Mouse (Mus musculus): ENCODE data around the gene Prrg3. TPM values are rescaled to one million over a fixed set of nuclear protein-coding genes. Genes with fewer than 3 reads are reported as not detected.

The Prrg3 gene
- polyA plus RNA-seq, 1 experiment from 2014 or later, result 11.5 TPM

- no peaks in the 10 kb centered on the region for H3K4me1 ChIP-seq
- H3K9ac ChIP-seq, result no peak overlapping the region
- H3K9me3 ChIP-seq (replicated peaks), result no peaks in the 10 kb centered on the region
- no peak overlapping the region for H3K27ac ChIP-seq
- peaks cover 11% of the 10 kb centered on the region; the same call in 1 of the 2 replicates for H3K27me3 ChIP-seq
- no peak overlapping the region for H3K4me2 ChIP-seq
- 91% methylated on average over 1 of the region's 1 CpGs for WGBS
- H3K4me3 ChIP-seq (replicated peaks), result no peak overlapping the region
- no peaks in the 10 kb centered on the region for H3K36me3 ChIP-seq
- ATAC-seq (replicated peaks; ENCODE audit: low FRiP score), result no peak
Measured at GRCm38 (mm10) chrX:71983775-71984174, 21.4 kb downstream of the Prrg3 start.

DNA sequence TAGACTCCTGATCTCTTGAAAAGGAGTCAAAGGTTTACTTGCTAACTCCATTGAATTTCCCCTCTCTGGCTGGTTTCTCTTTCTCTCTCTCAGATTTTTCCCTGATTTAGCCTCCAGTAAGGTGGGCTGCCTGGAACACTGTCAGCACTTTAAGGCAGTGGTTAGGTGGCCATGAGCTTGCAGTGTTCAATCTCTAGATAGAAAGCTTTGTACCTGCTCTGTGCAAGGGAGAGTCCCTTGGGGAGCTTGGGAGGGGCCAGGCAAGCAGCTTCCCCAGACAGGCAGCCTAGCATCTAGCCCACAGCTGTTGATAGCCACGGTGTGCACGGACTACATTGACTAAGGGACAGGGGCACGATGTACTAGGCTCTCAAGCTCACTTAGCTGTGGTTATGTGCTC lies 29.1 kb downstream of the Prrg3 start, which contains the start of gene Cnga2:
TSS of gene Cnga2 (plus strand) at position 301 of the 400 bp plus-strand sequence.
- H3K9me3 ChIP-seq (replicated peaks), result no peaks in the 10 kb centered on the region
- no peaks in the 10 kb centered on the region for H3K4me1 ChIP-seq
- no peak for ATAC-seq (replicated peaks; ENCODE audit: low FRiP score)
- peaks cover 7% of the 10 kb centered on the region for H3K27me3 ChIP-seq
- H3K36me3 ChIP-seq, result no peaks in the 10 kb centered on the region
- H3K9ac ChIP-seq, result no peak within 1 kb of the TSS
- H3K4me3 ChIP-seq (replicated peaks), result no peak within 1 kb of the TSS
- 77% methylated on average over 3 of the region's 3 CpGs for WGBS
- no peak within 1 kb of the TSS for H3K4me2 ChIP-seq
- H3K27ac ChIP-seq, result no peak within 1 kb of the TSS

DNA sequence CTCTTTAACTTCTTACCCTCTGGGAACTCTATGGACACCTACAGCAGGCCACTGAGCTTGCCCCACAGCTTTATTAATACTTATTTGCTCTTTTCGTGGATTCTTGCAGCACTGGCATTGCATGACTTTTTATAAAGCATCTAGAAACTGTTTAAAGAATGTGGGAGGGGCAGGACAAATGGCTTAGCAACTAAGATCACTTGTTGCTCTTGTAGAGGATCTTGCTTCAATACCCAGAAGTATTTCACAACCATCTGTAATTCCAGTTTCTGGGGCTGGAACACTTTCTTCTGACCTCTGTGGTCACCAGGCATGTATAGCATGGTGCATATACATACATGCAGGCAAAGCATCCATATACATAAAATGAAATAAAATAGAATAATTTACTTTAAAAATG lies 33.5 kb downstream of the Prrg3 start:
- ATAC-seq (replicated peaks; ENCODE audit: low FRiP score), result no peak
- H3K9ac ChIP-seq, result no peak overlapping the region

DNA sequence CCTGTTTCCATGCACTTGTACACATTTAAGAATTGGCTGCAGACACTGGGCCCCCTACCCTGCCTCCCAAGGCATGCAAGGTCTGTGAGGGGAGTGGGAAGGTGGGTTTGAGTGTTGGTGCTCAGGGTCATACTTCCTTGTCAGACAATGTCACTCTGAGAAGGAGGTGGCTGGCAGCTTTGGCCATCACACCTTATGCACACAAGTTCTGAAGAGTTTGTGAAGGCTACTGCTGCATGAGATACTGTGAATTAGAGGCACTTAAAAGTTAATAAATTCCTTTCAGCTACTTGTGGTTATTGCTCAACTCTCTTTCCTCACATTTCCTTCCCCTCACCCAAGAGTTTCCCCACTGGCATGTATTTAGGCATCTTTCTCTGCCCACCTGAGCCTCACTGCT lies 47.5 kb downstream of the Prrg3 start:
- Histone ChIP-seq H3K27ac (no peak overlapping the region), H3K4me3 (replicated peaks) (no peak overlapping the region), H3K36me3 (no peaks in the 10 kb centered on the region), H3K9me3 (replicated peaks) (no peaks in the 10 kb centered on the region), H3K4me1 (no peaks in the 10 kb centered on the region), H3K4me2 (no peak overlapping the region), H3K27me3 (peaks cover 5% of the 10 kb centered on the region; the same call in 1 of the 2 replicates), H3K9ac (no peak overlapping the region)
- no peak for ATAC-seq (replicated peaks; ENCODE audit: low FRiP score)

More for the DNA sequence above, 33.5 kb downstream of the Prrg3 start:
- Histone ChIP-seq H3K4me1 (no peaks in the 10 kb centered on the region), H3K4me3 (replicated peaks) (no peak overlapping the region), H3K4me2 (no peak overlapping the region), H3K27me3 (peaks cover 7% of the 10 kb centered on the region; the same call in 1 of the 2 replicates), H3K27ac (no peak overlapping the region), H3K36me3 (no peaks in the 10 kb centered on the region), H3K9me3 (replicated peaks) (no peaks in the 10 kb centered on the region)
- WGBS, result 74% methylated on average over 1 of the region's 1 CpGs

DNA sequence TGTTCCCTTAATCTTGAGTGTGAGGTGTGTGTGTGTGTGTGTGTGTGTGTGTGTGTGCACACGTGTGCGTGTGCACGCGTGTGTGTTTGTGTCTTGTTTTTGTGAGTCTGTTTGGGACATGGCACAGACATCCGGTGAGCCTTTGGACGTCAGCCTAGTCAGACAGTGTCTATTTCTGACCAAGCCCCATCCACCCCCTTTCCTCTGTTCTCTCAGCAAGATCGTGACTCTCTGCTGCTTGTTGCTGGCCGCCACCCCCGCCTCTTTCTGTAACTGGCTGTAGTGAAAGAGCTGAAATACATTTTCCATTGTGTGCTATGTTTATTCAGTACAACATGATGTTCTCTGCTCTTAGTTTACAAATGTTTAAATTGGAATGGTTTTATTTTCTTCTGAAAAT lies 49.8 kb downstream of the Prrg3 start:
- WGBS, result 76% methylated on average over 9 of the region's 9 CpGs
- Histone ChIP-seq H3K36me3 (no peaks in the 10 kb centered on the region), H3K4me3 (replicated peaks) (no peak overlapping the region), H3K27me3 (peaks cover 5% of the 10 kb centered on the region; the same call in 1 of the 2 replicates), H3K27ac (no peak overlapping the region), H3K9ac (no peak overlapping the region), H3K4me1 (no peaks in the 10 kb centered on the region), H3K9me3 (replicated peaks) (no peaks in the 10 kb centered on the region), H3K4me2 (no peak overlapping the region)
- ATAC-seq (replicated peaks; ENCODE audit: low FRiP score), result no peak

DNA sequence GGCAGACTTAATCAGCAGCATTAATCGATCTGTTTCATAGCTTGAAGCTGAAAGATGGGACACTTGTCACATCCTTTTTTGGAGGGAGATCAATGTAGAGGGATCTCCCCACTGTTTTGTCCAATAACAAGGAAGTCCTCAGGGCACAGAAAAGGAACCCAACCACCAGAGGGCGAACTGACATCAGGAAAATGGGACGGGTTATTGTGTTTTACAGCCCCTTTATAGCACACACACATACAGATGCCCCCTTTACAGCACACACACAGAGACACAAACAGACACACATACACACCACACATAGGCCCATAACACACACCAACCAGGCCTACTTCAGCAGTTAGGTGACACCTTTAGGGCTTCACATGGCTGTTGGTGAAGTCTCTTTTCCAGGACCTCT lies 50.4 kb downstream of the Prrg3 start:
- H3K27me3 ChIP-seq, result peaks cover 5% of the 10 kb centered on the region; the same call in 1 of the 2 replicates
- no peaks in the 10 kb centered on the region for H3K36me3 ChIP-seq
- no peaks in the 10 kb centered on the region for H3K4me1 ChIP-seq
- H3K27ac ChIP-seq, result no peak overlapping the region
- H3K9me3 ChIP-seq (replicated peaks), result no peaks in the 10 kb centered on the region
- no peak overlapping the region for H3K4me3 ChIP-seq (replicated peaks)
- no peak overlapping the region for H3K9ac ChIP-seq
- whole genome bisulfite sequencing, result 38% methylated on average over 3 of the region's 3 CpGs
- no peak for ATAC-seq (replicated peaks; ENCODE audit: low FRiP score)
- no peak overlapping the region for H3K4me2 ChIP-seq

DNA sequence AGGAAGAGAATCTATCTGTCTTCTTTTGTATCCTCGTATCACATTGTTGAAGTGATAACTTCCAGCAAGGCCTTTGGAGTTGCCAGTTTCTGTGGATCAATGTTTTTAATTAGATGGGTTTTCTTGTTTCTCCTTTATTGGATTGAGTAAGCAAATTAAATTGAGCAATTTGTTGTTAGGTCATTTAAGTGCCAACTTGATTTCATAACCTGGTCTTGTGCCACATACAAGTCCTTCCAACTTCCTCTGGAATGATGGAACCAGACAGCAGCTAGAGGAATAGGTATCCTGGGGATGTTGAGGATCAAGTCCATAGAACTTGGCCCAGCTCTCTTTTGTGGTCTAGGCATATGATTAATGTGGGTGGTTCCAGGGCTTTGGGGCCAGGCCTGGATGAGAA lies 59.8 kb downstream of the Prrg3 start:
- H3K27me3 ChIP-seq, result peaks cover 7% of the 10 kb centered on the region; the same call in 1 of the 2 replicates
- no peaks in the 10 kb centered on the region for H3K9me3 ChIP-seq (replicated peaks)
- no peak overlapping the region for H3K4me2 ChIP-seq
- no peak overlapping the region for H3K27ac ChIP-seq
- H3K4me3 ChIP-seq (replicated peaks), result no peak overlapping the region
- no peaks in the 10 kb centered on the region for H3K36me3 ChIP-seq
- H3K4me1 ChIP-seq, result no peaks in the 10 kb centered on the region
- 85% methylated on average over 1 of the region's 1 CpGs for WGBS
- no peak overlapping the region for H3K9ac ChIP-seq
- ATAC-seq (replicated peaks; ENCODE audit: low FRiP score), result no peak

Other genes starting within 250 kb of the Prrg3 start
- gene Vma21, start 146.7 kb upstream of the Prrg3 start, polyA plus RNA-seq (2015; fragmentation: Nextera tagmentation; extraction: Ambion mirVana), result 42.4 and 44.0 TPM in 2 replicates
- gene Gm1141, start 41.6 kb upstream of the Prrg3 start, polyA plus RNA-seq (2015; fragmentation: Nextera tagmentation; extraction: Ambion mirVana), result 0.10 TPM in 1 of 2 replicates, not detected in the other
- not detected in 2 replicates for gene Fate1, start 10.4 kb downstream of the Prrg3 start, polyA plus RNA-seq (2015; fragmentation: Nextera tagmentation; extraction: Ambion mirVana)
- 0.09 and 0.17 TPM in 2 replicates for gene Cnga2, start 29.2 kb downstream of the Prrg3 start, polyA plus RNA-seq (2015; fragmentation: Nextera tagmentation; extraction: Ambion mirVana)